Mouse (Mus musculus): ENCODE results near the gene Hrh3.

- TF ChIP-seq CTCF (IDR thresholded peaks at IDR 0.05; ENCODE audit: control insufficient read depth, insufficient read depth, insufficient replicate concordance, low read depth, low read length) (no peak), POLR2A (IDR thresholded peaks at IDR 0.05; ENCODE audit: control insufficient read depth, low read depth, low read length) (no peak)
Measured at GRCm38 (mm10) chr2:180099529-180099928, 4.8 kb downstream of the Hrh3 start.

Data from testis, adult 2 months (tissue).